Mouse (Mus musculus) frontal cortex, adult 2 months (tissue): ENCODE results near the gene Tox2. TPM values are rescaled to one million over a fixed set of nuclear protein-coding genes. Genes with fewer than 3 reads are reported as not detected.

Experiments
- DNase-seq, 2 experiments: peaks; one replicate each; pipeline ENCODE4 v3.0.0; 2022; ENCODE audit warnings: low spot score in 1 of 2; ENCODE audit errors: extremely low spot score in 1 of 2
- polyA plus RNA-seq: library from polyadenylated mRNA; depleted of rRNA; stranded (reverse); fragments of >200 nt; gene quantifications from 2 replicates; pipeline ENCODE4 v1.2.3, GENCODE M21; 2012; rRNA removed

Gene Tox2
- polyA plus RNA-seq, 1 experiment, result 29.3 TPM

GRCm38 (mm10) chr2:163359253-163359652, 156.3 kb downstream of the Tox2 start:
- DNase-seq, result no peak

DNA sequence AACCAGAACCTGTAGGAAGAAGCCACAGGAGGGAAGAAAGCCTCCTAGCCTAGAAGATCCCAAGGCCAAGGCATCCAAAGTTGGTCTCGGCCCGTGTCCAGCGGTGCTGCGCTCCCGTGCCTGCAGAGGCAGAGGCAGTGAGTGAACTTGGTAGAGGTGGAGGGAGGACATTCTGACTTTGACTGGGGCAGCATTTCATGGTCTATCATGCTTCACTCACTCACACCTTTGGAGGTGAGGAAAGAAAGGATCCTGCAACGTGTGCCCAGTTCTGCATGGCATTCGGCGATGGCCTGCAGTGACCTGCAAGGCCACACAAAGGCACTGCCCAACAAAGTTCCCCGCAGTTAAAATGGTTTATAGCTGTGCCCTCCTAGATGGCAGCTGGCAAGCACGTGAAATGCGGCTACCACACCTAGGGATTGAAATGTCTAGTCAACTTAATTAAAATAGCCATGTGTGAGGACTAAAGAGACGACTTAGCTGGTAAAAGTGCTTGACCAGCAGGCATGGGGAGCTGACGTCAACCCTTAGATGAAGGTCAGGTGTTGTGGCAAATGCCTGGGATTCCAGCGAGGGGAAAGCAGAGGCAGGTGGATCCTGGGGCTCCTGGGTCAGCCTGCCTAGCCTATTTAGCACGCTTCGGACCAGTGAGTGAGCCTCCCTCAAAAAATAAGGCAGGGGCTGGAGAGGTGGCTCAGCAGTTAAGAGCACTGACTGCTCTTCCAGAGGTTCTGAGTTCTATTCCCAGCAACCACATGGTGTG, 158.1 kb downstream of the Tox2 start:
- no peak for DNase-seq

DNA sequence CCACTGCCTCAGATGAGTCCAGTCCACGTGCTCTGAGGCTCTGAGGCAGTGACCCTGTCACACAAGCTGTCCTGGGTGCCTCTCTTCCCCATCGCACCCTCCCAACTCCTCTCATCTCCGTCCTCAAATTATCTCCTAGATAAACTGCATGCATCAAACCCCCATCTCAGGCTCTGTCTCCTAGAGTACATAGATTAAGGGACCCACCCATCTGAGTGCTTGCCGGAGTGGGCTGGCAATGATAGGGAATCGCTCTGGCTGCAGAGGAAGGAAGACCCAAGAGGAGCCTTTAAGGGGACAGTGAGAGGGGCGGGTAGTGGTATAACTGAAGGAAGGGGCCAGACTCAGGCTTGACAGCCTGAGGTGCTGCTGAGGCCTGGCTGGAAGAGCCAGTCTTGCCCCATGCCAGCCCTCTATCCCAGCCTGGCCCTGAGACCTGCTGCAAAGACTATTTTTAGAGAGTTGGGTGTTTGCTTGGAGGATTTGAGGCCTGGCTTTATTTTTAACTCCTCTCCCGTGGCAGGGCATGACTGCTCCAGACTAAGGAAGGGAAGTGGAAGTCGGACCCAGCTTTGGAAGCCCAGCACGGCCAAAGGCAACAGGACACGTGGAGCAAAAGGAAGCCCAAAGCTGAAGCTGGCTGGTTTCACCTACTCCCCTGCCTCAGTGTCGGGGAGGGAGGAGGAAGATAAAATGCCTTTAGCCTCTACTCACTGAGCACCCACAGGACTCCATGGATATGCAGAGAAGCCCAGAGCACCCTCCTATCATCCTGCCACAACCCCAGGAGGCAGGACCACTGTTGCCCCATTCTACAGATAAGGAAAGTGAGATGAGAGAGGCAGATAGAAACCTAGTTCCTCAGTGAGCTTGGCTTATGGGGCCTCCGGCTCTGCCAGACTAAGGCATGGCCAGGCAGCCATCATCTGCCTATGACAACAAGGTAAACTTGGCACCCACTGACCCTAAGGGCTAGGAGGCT, 160.3 kb downstream of the Tox2 start:
- DNase-seq, result no peak

GRCm38 (mm10) chr2:163364785-163365541, 162.0 kb downstream of the Tox2 start:
- no peak for DNase-seq

GRCm38 (mm10) chr2:163370175-163370574, 167.2 kb downstream of the Tox2 start:
- DNase-seq, result no peak

GRCm38 (mm10) chr2:163372627-163373026, 169.7 kb downstream of the Tox2 start:
- DNase-seq, result no peak

Other genes with a start within 250 kb of the Tox2 start
- 1.2 and 1.3 TPM in 2 replicates for gene Sgk2, start 215.8 kb upstream of the Tox2 start, polyA plus RNA-seq
- 32.9 and 34.3 TPM in 2 replicates for gene Ift52, start 185.8 kb upstream of the Tox2 start, polyA plus RNA-seq
- gene Mybl2, start 148.4 kb upstream of the Tox2 start, polyA plus RNA-seq, result 1.8 and 2.6 TPM in 2 replicates
- not detected in 2 replicates for gene Gtsf1l, start 115.3 kb upstream of the Tox2 start, polyA plus RNA-seq
- 0.64 and 0.78 TPM in 2 replicates for gene Jph2, start 194.9 kb downstream of the Tox2 start, polyA plus RNA-seq
- gene Oser1, start 221.6 kb downstream of the Tox2 start, polyA plus RNA-seq, result 24.2 and 26.0 TPM in 2 replicates
- 89.3 and 90.1 TPM in 2 replicates for gene Gdap1l1, start 235.4 kb downstream of the Tox2 start, polyA plus RNA-seq